Mouse (Mus musculus) embryonic facial prominence, embryonic 12.5 days (tissue): ENCODE results near the gene Hmga1b. TPM values are rescaled to one million over a fixed set of nuclear protein-coding genes. Genes with fewer than 3 reads are reported as not detected.

Experiments used
- ATAC-seq: fragments of 200-750 bp; cut with Nextera tagmentation; 2 replicates; pipeline ENCODE4 v1.8.0; 2017; ENCODE audit not compliant: insufficient number of reproducible peaks, insufficient read depth, low FRiP score, low TSS enrichment
- H3K27ac ChIP-seq: fragments of 300-500 bp; sonication (generic); 2 replicates; pipeline ENCODE4 v1.5.1; 2016; ENCODE audit warnings: mild to moderate bottlenecking
- H3K27me3 ChIP-seq: fragments of 300-500 bp; sonication (generic); 2 replicates; pipeline ENCODE4 v1.6.1; 2016; ENCODE audit warnings: mild to moderate bottlenecking, moderate library complexity
- H3K36me3 ChIP-seq: fragments of 300-500 bp; sonication (generic); 2 replicates; pipeline ENCODE4 v1.6.1; 2016; ENCODE audit warnings: mild to moderate bottlenecking
- H3K4me1 ChIP-seq: fragments of 300-500 bp; sonication (generic); 2 replicates; pipeline ENCODE4 v1.6.1; 2016
- H3K4me2 ChIP-seq: fragments of 300-500 bp; sonication (generic); replicated peaks from 2 replicates; pipeline ENCODE4 v1.6.1; 2016; ENCODE audit warnings: mild to moderate bottlenecking, moderate library complexity
- H3K4me3 ChIP-seq: fragments of 300-500 bp; sonication (generic); 2 replicates; pipeline ENCODE4 v1.5.1; 2016; ENCODE audit warnings: mild to moderate bottlenecking
- H3K9ac ChIP-seq: fragments of 300-500 bp; sonication (generic); 2 replicates; pipeline ENCODE4 v1.6.1; 2016; ENCODE audit warnings: mild to moderate bottlenecking, moderate library complexity
- H3K9me3 ChIP-seq: fragments of 300-500 bp; sonication (generic); 2 replicates; pipeline ENCODE4 v1.6.1; 2016; ENCODE audit warnings: mild to moderate bottlenecking, moderate library complexity
- WGBS: fragments of 180-500 bp; shearing (Covaris S2); methylation state at CpG from one replicate; pipeline ENCODE4 v1.1.7; 2016; 5-methylcytosine and 5-hydroxymethylcytosine counted together
- polyA plus RNA-seq: library from polyadenylated mRNA; unstranded; fragments of >200 nt; fragmentation: Nextera tagmentation; extraction: Ambion mirVana; gene quantifications from 2 replicates; pipeline ENCODE4 v1.2.1, GENCODE M21; 2016

Hmga1b gene
- polyA plus RNA-seq, 1 experiment from 2014 or later = 5.8 TPM

DNA sequence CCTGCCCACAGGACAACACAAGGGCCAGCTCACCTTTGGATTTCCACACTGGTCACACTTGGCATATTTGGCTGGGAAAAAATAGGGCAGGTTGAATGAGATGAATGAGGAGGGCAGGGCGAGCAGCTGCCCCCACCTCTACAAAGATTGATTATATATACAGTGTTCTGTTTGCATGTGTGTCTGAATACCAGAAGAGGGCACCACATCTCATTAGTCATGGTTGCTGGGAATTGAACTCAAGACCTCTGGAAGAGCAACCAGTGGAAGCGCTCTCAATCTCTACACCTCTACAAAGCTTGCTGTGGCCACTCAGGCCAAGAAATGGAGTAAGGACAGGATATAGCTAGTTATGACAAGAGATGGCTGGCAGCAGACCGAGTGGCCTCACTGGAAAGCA lies 27.2 kb downstream of the Hmga1b start:
- no peaks in the 10 kb centered on the region for H3K27me3 ChIP-seq
- no peak overlapping the region for H3K4me3 ChIP-seq
- no peak for ATAC-seq
- H3K36me3 ChIP-seq = peaks cover 76% of the 10 kb centered on the region
- H3K4me1 ChIP-seq = peaks cover 10% of the 10 kb centered on the region
- no peaks in the 10 kb centered on the region for H3K9me3 ChIP-seq
- no peak overlapping the region for H3K27ac ChIP-seq
- H3K4me2 ChIP-seq = no peak overlapping the region
- no peak overlapping the region for H3K9ac ChIP-seq
- 82% methylated on average over 3 of the region's 3 CpGs for WGBS

DNA sequence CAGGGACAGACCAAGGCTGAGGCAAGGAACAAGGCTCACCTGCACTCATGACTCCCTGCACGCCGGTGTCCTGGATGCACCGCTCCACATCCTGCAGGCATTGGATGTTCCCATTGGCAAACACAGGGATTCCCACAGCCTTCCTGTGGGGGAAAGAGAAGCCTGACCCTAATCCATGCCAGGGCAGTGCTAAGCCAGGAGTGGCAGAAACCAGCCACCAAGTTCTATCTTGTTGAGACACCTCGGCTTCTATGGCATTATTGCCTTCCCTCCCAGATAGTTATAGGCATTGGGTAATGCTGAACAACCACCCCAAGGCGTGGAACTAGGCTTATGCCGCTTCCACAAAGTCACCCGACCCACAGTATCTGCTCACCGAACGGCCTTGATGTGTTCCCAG lies 30.1 kb downstream of the Hmga1b start:
- Histone ChIP-seq H3K27me3 (no peaks in the 10 kb centered on the region), H3K27ac (no peak overlapping the region), H3K36me3 (peaks cover 63% of the 10 kb centered on the region), H3K4me1 (peaks cover 12% of the 10 kb centered on the region), H3K4me2 (no peak overlapping the region), H3K9me3 (no peaks in the 10 kb centered on the region), H3K9ac (no peak overlapping the region), H3K4me3 (no peak overlapping the region)
- ATAC-seq = no peak
- 92% methylated on average over 9 of the region's 9 CpGs for WGBS

DNA sequence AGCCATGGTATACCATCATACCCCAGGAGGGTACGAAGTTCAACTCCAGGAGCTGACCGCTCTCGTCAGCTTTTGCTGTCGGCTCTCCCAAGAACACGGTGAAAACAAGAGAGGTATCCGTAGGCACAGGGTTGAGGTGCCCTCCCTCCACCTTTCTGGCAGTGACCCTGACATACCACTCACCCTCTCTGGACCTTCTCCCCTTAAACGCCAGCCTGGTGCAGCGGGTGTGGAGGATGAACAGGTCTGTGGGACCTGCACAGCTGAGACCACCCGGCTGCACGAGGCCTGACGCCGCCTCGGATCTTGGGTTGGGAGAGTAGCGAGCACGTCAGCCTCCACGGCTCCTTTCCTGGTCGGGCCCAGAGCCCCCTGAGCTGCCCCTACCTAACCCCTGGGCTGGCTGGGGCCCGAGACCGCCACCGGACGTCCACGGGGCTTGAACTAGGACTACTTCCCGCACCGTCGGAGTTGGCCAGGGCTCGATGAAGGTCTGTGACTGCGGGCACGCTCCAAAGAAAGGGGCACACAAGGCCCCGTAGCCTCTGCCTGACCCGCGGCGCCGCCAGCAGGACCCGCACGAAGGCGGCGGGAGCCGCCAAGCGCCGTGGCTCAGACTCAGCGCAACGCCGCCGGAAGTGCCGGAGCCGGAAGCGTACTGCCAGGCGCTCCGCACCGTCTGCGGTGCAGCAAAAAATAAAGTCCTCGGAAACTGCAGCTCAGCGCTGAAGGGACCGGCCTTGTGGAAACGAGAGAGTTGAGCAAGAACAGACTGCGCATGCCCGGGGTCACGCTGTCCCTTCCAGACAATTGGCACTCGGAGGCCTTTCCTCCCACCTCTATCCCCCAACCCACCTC lies 33.4 kb downstream of the Hmga1b start, which contains the start of gene Dus1l:
Dus1l (minus strand) TSS at position 648 of the 858 bp plus-strand sequence.
- WGBS = 2% methylated on average over 59 of the region's 59 CpGs
- Histone ChIP-seq H3K9ac (peak within 1 kb of the TSS; percentile 98), H3K4me1 (peaks cover 16% of the 10 kb centered on the region), H3K4me2 (peak within 1 kb of the TSS; percentile 99), H3K36me3 (peaks cover 35% of the 10 kb centered on the region), H3K27me3 (no peaks in the 10 kb centered on the region), H3K9me3 (no peaks in the 10 kb centered on the region), H3K4me3 (peak within 1 kb of the TSS; percentile 99), H3K27ac (peak within 1 kb of the TSS; percentile 66)
- peak; percentile 67 for ATAC-seq

DNA sequence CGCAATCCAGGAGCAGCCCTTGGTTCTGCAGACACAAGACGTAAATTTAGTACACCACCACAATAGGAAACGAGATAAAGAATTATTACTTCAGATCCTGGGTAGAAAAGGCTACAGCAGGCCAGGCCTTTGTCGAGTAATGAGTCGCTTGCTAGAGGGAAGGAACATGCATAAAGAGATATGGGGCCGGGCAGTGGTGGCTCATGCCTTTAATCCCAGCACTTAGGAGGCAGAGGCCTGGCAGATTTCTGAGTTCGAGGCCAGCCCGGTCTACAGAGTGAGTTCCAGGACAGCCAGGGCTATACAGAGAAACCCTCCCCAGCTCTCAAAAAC lies 34.0 kb downstream of the Hmga1b start:
- Histone ChIP-seq H3K36me3 (peaks cover 29% of the 10 kb centered on the region), H3K4me2 (peak overlapping the region; percentile 37), H3K4me3 (peak overlapping the region; percentile 99), H3K27ac (peak overlapping the region; percentile 66), H3K4me1 (peaks cover 16% of the 10 kb centered on the region), H3K9ac (no peak overlapping the region; the same call in 1 of the 2 replicates), H3K27me3 (no peaks in the 10 kb centered on the region), H3K9me3 (no peaks in the 10 kb centered on the region)
- no peak for ATAC-seq
- 32% methylated on average over 8 of the region's 8 CpGs for WGBS

DNA sequence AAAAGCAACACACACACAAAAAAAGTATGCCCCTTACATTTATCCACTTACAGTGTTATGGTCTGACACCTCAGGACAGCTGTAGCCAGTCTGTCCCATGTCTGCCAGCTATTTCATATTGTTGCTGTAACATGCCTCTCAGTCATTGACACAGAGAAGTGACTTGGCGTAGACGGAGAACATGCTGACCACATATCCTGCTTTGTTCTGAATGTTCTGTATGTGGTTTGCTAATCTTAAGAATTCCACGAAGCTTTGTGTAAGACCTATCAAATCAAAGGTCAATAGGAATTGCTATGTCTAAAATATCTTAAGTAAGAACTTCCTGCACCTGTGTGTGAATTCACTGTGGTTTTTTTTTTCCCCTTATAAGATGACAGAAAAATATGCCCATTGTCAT lies 35.6 kb downstream of the Hmga1b start:
- H3K27ac ChIP-seq = no peak overlapping the region
- H3K9me3 ChIP-seq = no peaks in the 10 kb centered on the region
- ATAC-seq = no peak
- H3K36me3 ChIP-seq = peaks cover 12% of the 10 kb centered on the region
- no peaks in the 10 kb centered on the region for H3K27me3 ChIP-seq
- peaks cover 16% of the 10 kb centered on the region for H3K4me1 ChIP-seq
- no peak overlapping the region for H3K4me2 ChIP-seq
- no peak overlapping the region for H3K4me3 ChIP-seq
- 92% methylated on average over 3 of the region's 3 CpGs for WGBS
- H3K9ac ChIP-seq = no peak overlapping the region

DNA sequence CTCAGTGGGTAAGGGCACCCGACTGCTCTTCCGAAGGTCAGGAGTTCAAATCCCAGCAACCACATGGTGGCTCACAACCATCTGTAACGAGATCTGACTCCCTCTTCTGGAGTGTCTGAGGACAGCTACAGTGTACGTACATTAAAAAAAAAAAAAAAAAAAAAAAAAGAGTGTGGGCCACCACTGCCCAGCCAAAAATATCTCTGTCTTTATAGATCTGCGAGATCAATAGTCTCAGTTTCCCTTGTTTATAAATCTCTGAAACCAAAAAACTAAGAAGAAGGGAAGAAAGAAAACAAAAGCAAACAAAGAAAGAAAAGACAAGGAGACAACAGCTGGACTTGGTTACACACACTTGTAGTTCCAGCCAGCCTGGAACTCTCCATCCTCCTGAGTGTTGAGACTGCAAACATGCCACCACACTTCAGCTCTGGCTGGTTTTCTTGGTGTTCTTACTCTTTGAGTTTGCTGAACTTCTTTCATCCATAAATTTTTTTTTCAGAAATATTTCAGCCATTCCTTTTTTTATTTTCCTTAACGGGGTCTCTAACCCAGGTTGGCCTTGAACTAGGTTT lies 36.8 kb downstream of the Hmga1b start:
- peaks cover 16% of the 10 kb centered on the region for H3K4me1 ChIP-seq
- no peak overlapping the region for H3K9ac ChIP-seq
- H3K9me3 ChIP-seq = no peaks in the 10 kb centered on the region
- no peak overlapping the region for H3K4me2 ChIP-seq
- 67% methylated on average over 6 of the region's 6 CpGs for WGBS
- H3K27me3 ChIP-seq = no peaks in the 10 kb centered on the region
- no peak overlapping the region for H3K4me3 ChIP-seq
- ATAC-seq = no peak
- H3K36me3 ChIP-seq = peaks cover under 1% of the 10 kb centered on the region; the same call in 1 of the 2 replicates
- H3K27ac ChIP-seq = no peak overlapping the region; the same call in 1 of the 2 replicates

DNA sequence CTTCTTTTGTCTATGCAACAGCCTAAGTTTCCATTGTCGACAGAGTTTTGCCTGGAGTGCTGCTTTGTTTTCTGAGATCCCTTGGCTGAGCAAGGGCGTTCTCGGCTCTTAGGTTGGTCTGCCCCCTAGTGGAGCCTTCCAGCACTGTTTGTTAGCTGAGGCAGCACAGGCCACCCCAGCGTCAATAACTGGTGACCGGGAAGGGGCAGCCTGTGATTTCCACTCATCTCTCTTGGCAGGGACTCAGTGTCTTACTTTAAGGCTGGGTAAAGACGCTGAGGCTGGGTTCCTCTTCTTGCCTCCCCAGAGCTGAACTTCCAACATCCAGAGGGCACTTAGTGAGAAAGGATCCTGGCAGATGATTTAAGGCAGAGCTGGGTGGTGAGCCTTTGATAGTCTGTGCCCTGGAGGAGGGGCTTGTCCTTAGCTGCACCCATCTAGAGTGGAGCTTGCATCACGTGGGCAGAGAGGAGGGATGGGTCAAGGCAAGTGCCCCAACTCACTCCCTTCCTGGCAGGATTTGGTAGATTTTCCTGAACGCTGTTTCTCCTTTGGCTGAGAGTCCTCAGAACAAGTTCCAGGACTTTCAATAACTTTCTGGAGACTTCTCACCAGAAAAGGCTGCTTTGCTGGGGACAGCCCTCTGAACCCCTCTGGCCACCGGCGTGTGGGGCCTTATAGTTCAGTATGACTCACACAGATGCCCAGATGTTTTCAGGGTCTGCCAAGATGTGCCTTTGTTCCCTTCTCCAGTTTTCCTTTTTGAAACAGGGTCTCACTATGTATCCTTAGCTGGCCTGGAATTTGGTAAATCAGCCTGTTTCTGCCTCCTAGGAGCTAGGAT lies 37.7 kb downstream of the Hmga1b start:
- Histone ChIP-seq H3K9ac (no peak overlapping the region), H3K27me3 (no peaks in the 10 kb centered on the region), H3K4me3 (no peak overlapping the region), H3K27ac (no peak overlapping the region; the same call in 1 of the 2 replicates), H3K4me1 (peaks cover 8% of the 10 kb centered on the region), H3K36me3 (0 out of 2 replicates have a peak, but pooled peaks cover under 1% of the 10 kb centered on the region), H3K9me3 (no peaks in the 10 kb centered on the region), H3K4me2 (0 out of 2 replicates have a peak overlapping the region, but pooled peaks have one; percentile 4)
- 0 out of 2 replicates have a peak, but pooled peaks have one; percentile 49 for ATAC-seq
- 13% methylated on average over 10 of the region's 10 CpGs for WGBS

DNA sequence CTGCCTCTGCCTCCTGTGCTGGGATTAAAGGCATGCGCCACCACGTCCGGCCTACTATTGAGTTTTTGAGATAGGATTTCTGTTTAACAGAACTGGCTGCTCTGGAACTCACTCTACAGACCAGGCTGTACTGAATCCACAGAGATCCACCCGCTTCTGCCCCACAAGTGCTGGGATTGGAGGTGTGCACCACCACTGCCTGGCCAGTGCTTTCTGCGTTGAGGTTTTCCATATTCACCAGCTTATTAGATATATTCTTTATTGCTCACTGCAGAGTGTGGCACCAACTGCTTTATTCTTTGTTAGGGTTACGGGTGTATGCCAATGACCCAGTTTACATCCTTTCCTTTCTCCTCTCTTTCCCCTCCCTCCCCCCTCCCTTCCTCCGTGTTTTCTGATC lies 41.7 kb downstream of the Hmga1b start:
- H3K4me3 ChIP-seq = no peak overlapping the region
- no peak overlapping the region for H3K9ac ChIP-seq
- H3K4me1 ChIP-seq = peaks cover 5% of the 10 kb centered on the region; the same call in 1 of the 2 replicates
- no peak overlapping the region for H3K27ac ChIP-seq
- no peaks in the 10 kb centered on the region for H3K27me3 ChIP-seq
- no peak overlapping the region for H3K4me2 ChIP-seq
- peaks cover 40% of the 10 kb centered on the region for H3K36me3 ChIP-seq
- WGBS = 79% methylated on average over 7 of the region's 7 CpGs
- no peak for ATAC-seq
- H3K9me3 ChIP-seq = no peaks in the 10 kb centered on the region

DNA sequence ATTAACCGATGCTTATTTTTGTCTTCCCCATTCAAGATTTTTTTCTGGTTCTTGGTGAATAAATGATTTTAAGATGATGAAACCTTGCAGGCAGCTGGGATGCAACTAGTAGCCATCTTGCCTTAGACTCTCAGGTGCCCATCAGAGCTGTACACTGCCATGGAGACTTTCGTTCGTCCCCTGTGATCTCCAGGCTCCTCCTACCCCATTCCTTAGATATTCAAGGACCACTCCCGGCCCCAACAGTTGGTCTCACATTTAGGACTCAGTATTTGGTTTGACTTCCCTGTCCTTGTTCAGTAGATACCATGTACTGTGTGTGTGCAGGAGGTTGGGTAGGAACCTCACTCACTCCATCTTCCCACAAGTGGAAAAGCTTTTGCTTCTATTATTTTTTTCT lies 42.2 kb downstream of the Hmga1b start:
- Histone ChIP-seq H3K4me3 (no peak overlapping the region), H3K36me3 (peaks cover 45% of the 10 kb centered on the region)
- 72% methylated on average over 4 of the region's 4 CpGs for WGBS

DNA sequence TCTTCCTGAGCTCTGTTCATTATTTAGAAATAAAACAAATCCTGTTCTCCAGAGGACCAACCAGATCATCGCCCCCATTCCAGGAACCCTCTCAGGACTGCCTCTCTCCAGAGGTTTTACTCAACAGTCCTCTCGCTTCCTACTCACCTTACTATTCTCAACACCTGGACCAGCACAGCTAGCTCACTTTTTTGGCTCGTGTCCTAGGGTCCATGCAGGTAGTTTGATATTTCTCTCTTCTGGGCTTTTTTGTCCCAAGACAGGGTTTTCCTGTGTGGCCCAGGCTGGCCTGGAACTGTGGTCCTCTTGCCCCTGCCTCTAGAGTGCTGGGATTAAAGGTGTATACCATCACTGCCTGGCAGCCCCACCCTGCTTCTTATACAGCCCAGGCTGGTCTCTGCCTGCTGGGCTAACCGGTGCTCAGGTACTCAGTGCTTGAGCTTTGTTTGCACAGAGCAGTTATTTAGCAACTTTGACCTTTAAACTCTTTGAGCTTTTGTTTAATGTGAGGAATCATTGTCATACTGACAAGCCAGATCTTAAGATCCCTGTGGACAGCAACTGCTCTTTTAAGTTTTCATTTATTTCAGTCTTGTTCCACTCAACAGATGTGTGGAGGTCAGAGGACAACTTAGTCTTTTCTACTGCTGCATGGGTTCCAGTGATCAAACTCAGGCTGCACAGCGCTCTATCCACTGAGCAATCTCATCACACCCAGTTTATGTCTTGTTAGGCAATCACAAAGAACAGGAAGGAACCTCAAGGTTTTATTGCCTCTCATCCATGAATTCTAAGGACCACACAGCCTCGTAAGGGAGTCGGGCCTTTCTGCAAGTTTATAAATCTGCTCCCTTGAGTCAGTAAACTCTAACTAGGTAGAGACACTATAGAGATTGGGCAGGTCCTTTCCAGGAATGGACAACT lies 43.0 kb downstream of the Hmga1b start:
- Histone ChIP-seq H3K27me3 (no peaks in the 10 kb centered on the region), H3K9me3 (no peaks in the 10 kb centered on the region), H3K4me1 (no peaks in the 10 kb centered on the region), H3K9ac (no peak overlapping the region), H3K4me3 (no peak overlapping the region), H3K4me2 (no peak overlapping the region), H3K36me3 (peaks cover 54% of the 10 kb centered on the region), H3K27ac (no peak overlapping the region)
- WGBS = 87% methylated on average over 7 of the region's 7 CpGs
- no peak for ATAC-seq

More for the DNA sequence above, 42.2 kb downstream of the Hmga1b start:
- Histone ChIP-seq H3K9me3 (no peaks in the 10 kb centered on the region), H3K9ac (no peak overlapping the region), H3K4me2 (no peak overlapping the region), H3K4me1 (peaks cover 5% of the 10 kb centered on the region; the same call in 1 of the 2 replicates), H3K27ac (no peak overlapping the region), H3K27me3 (no peaks in the 10 kb centered on the region)
- no peak for ATAC-seq

DNA sequence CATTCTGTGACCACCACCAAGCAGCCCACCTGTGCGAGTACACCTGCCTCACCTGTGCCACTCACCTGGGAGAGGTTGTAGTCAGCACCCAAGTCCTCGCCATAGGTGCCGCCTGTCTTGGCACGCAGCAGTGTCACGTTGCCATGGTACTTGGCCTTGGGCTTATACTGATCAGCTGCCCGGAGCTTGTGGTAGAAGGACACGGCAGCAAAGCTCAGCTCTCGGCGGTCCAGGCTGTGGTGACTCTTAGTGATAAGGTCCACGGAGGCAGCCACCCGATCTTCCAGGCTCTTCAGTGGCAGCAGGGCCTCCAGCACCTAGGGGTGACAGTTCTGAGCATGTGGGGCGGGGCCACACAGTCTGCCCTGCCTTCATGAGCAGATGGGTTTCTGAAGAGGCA lies 45.4 kb downstream of the Hmga1b start:
- peaks cover 77% of the 10 kb centered on the region for H3K36me3 ChIP-seq

More for the DNA sequence above, 45.4 kb downstream of the Hmga1b start:
- H3K4me1 ChIP-seq = no peaks in the 10 kb centered on the region
- no peak for ATAC-seq
- no peaks in the 10 kb centered on the region for H3K27me3 ChIP-seq
- no peak overlapping the region for H3K4me2 ChIP-seq
- H3K27ac ChIP-seq = no peak overlapping the region
- WGBS = 93% methylated on average over 12 of the region's 12 CpGs
- H3K4me3 ChIP-seq = no peak overlapping the region
- no peaks in the 10 kb centered on the region for H3K9me3 ChIP-seq
- no peak overlapping the region for H3K9ac ChIP-seq
